Mouse (Mus musculus) hindbrain, embryonic 11.5 days (tissue): Measurements from ENCODE around the gene Pygo2. TPM values are rescaled to one million over a fixed set of nuclear protein-coding genes. Genes with fewer than 3 reads are reported as not detected.

Experiments
- ATAC-seq: fragments of 200-750 bp; cut with Nextera tagmentation; 2 replicates; pipeline ENCODE4 v1.8.0; 2017; ENCODE audit warnings: mild to moderate bottlenecking, moderate TSS enrichment, moderate library complexity; ENCODE audit not compliant: low FRiP score
- DNase-seq: peaks from one replicate; pipeline ENCODE4 v3.0.0-alpha.2; 2015; ENCODE audit warnings: low spot score
- H3K27ac ChIP-seq: fragments of 300-500 bp; sonication (generic); 2 replicates; pipeline ENCODE4 v1.5.1; 2014; ENCODE audit warnings: mild to moderate bottlenecking, low read depth, low read length
- H3K27me3 ChIP-seq: fragments of 300-500 bp; sonication (generic); 2 replicates; pipeline ENCODE4 v1.6.1; 2014; ENCODE audit warnings: mild to moderate bottlenecking, low read length, moderate library complexity, mixed read lengths; ENCODE audit not compliant: control insufficient read depth, insufficient read depth
- H3K36me3 ChIP-seq: fragments of 300-500 bp; sonication (generic); 2 replicates; pipeline ENCODE4 v1.6.1; 2014; ENCODE audit warnings: mild to moderate bottlenecking, low read length, moderate library complexity, mixed read lengths; ENCODE audit not compliant: control insufficient read depth, insufficient read depth
- H3K4me1 ChIP-seq: fragments of 300-500 bp; sonication (generic); replicated peaks from 2 replicates; pipeline ENCODE4 v1.6.1; 2014; ENCODE audit warnings: low read length, mixed read lengths; ENCODE audit not compliant: control insufficient read depth, insufficient read depth
- H3K4me2 ChIP-seq: fragments of 300-500 bp; sonication (generic); replicated peaks from 2 replicates; pipeline ENCODE4 v1.6.1; 2014; ENCODE audit warnings: mild to moderate bottlenecking, low read depth, low read length
- H3K4me3 ChIP-seq: fragments of 300-500 bp; sonication (generic); 2 replicates; pipeline ENCODE4 v1.5.1; 2014; ENCODE audit warnings: low read depth, low read length
- H3K9ac ChIP-seq: fragments of 300-500 bp; sonication (generic); 2 replicates; pipeline ENCODE4 v1.6.1; 2014; ENCODE audit warnings: low read depth, low read length
- H3K9me3 ChIP-seq: fragments of 300-500 bp; sonication (generic); 2 replicates; pipeline ENCODE4 v1.6.1; 2016; ENCODE audit warnings: low read length; ENCODE audit not compliant: control insufficient read depth
- WGBS: fragments of 180-500 bp; shearing (Covaris S2); extraction: QIAGEN DNeasy Blood & Tissue Kit; methylation state at CpG from one replicate; pipeline ENCODE4 v1.1.7; 2014; 5-methylcytosine and 5-hydroxymethylcytosine counted together
- polyA plus RNA-seq: library from polyadenylated mRNA; unstranded; fragments of >200 nt; fragmentation: Nextera tagmentation; extraction: Ambion mirVana; gene quantifications from 2 replicates; pipeline ENCODE4 v1.2.1, GENCODE M21; 2014

The Pygo2 gene
- polyA plus RNA-seq, 1 experiment from 2014 or later: 45.0 TPM

DNA sequence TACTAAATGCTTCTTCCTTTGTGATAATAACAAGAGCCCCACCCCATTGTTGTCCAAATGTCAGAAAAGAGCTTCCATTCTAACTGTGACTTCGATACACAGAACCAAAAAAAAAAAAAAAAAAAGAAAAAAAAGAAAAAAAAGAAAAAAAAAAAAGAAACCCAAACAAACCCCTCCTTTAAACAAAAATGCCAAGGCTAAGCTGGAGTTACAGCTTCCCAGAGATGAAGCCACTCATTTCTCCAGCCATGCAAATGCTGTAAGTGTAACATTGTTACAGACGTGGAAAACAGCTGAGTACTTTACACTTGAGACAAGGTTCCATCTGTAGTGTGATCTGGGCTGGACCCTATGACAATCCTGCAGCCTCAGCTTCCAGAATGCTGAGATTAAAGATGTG lies 12.9 kb upstream of the Pygo2 start:
- DNase-seq (no peak), ATAC-seq (no peak)
- Histone ChIP-seq H3K9me3 (no peaks in the 10 kb centered on the region), H3K36me3 (0 out of 2 replicates have a peak, but pooled peaks cover 3% of the 10 kb centered on the region), H3K4me3 (peak overlapping the region; percentile 61), H3K9ac (peak overlapping the region; percentile 46), H3K4me1 (peaks cover 9% of the 10 kb centered on the region; the same call in 1 of the 2 replicates), H3K4me2 (peak overlapping the region; percentile 87), H3K27ac (no peak overlapping the region), H3K27me3 (no peaks in the 10 kb centered on the region)
- WGBS: 42% methylated on average over 2 of the region's 2 CpGs

DNA sequence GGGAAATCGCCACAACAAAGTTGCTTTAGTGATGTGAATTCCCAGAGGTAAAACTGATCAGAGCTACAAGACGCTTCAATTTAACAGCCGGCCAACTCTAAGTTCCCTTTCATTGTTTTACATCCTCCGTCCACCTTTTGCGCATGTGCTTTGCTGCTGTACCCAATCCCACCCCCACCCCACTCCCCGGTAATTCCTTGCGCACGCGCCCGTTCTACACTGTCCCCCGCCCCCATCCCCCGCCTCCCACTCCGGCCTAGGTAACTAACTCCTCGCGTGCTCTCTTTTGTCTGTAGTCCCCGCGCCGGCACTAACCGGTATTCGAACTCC lies 12.2 kb upstream of the Pygo2 start:
- peaks cover 9% of the 10 kb centered on the region; the same call in 1 of the 2 replicates for H3K4me1 ChIP-seq
- H3K36me3 ChIP-seq: 0 out of 2 replicates have a peak, but pooled peaks cover 3% of the 10 kb centered on the region
- peak overlapping the region; percentile 58 for H3K27ac ChIP-seq
- peak overlapping the region; percentile 87 for H3K4me2 ChIP-seq
- H3K9me3 ChIP-seq: no peaks in the 10 kb centered on the region
- WGBS: under 1% methylated on average over 20 of the region's 20 CpGs
- no peak for DNase-seq
- H3K9ac ChIP-seq: peak overlapping the region; percentile 46
- ATAC-seq: peak; percentile 53
- H3K27me3 ChIP-seq: no peaks in the 10 kb centered on the region
- H3K4me3 ChIP-seq: peak overlapping the region; percentile 61

DNA sequence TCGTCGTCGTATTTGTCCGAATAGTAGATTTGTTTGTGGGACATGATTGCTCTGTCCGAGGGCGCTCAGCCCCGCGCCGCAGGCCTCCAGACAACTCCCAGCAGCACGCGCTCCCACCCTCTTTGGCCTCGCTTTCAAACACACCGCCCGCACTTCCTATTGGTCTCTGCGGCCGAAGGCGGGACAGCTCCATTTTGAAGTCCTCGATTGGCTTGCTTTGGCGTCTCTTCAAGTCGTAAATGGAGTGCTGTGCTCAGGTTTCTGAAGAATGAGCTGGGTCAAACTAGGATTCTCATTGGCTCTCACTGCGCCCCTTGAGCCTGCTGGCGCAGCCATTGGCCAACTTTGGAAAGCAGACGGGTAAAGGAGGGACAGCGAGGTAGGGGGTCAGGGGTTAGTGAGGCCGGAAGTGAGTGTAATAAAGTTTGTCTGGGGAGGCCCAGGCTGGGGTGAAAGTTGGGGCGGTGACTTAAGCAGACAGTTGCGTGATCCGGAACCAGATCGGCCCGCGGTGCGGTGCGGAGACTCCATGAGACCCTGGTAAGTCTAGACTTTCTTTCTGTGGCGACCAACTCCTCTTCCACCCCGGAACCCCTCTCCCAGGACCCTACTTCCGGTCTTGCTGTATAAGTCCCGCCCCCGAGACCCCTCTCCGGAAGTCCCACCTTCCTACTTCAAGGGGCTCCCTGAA lies 11.7 kb upstream of the Pygo2 start, which contains the start of the genes Cks1b and Shc1:
TSS of gene Cks1b (minus strand) at position 214 of the 691 bp plus-strand sequence.
TSS of gene Shc1 (plus strand) at position 274 of the 691 bp plus-strand sequence.
- no peaks in the 10 kb centered on the region for H3K27me3 ChIP-seq
- H3K27ac ChIP-seq: peak within 1 kb of the TSS; percentile 85
- WGBS: under 1% methylated on average over 39 of the region's 39 CpGs
- peak; percentile 93 for DNase-seq
- peak within 1 kb of the TSS; percentile 87 for H3K4me2 ChIP-seq
- H3K4me1 ChIP-seq: peaks cover 9% of the 10 kb centered on the region; the same call in 1 of the 2 replicates
- peak within 1 kb of the TSS; percentile 61 for H3K9ac ChIP-seq
- H3K9me3 ChIP-seq: no peaks in the 10 kb centered on the region
- H3K4me3 ChIP-seq: peak within 1 kb of the TSS; percentile 61
- 0 out of 2 replicates have a peak, but pooled peaks cover 3% of the 10 kb centered on the region for H3K36me3 ChIP-seq
- peak; percentile 97 for ATAC-seq

DNA sequence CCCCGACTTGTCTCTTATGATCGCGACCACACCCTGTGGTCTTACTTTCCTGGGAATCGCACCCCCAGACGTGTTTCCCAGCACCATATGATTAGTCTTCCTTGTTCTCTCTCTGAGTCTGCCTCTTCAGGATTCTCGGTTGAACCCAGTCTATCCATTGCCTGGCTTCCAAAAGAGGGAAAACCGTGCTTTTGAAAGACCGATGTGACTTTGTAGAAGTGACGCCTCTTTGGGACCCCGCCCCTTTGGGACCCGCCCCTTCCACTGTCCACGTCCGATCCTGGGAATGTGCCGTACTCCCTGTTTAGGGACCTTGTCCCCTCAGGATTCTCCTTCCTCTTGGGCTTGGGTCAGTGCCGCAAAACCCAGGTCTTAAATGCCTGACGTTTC lies 11.2 kb upstream of the Pygo2 start:
- Histone ChIP-seq H3K9ac (peak overlapping the region; percentile 61), H3K27ac (peak overlapping the region; percentile 85), H3K27me3 (no peaks in the 10 kb centered on the region), H3K36me3 (0 out of 2 replicates have a peak, but pooled peaks cover 3% of the 10 kb centered on the region), H3K4me1 (peaks cover 9% of the 10 kb centered on the region; the same call in 1 of the 2 replicates), H3K9me3 (no peaks in the 10 kb centered on the region), H3K4me3 (peak overlapping the region; percentile 61), H3K4me2 (peak overlapping the region; percentile 87)
- ATAC-seq: peak; percentile 31
- peak; percentile 82 for DNase-seq
- WGBS: under 1% methylated on average over 16 of the region's 16 CpGs

- Histone ChIP-seq H3K36me3 (0 out of 2 replicates have a peak, but pooled peaks cover 3% of the 10 kb centered on the region), H3K9me3 (no peaks in the 10 kb centered on the region), H3K27me3 (no peaks in the 10 kb centered on the region), H3K9ac (peak overlapping the region; percentile 61), H3K27ac (peak overlapping the region; percentile 85), H3K4me1 (peaks cover 9% of the 10 kb centered on the region; the same call in 1 of the 2 replicates), H3K4me2 (peak overlapping the region; percentile 87), H3K4me3 (peak overlapping the region; percentile 61)
- ATAC-seq (no peak), DNase-seq (peak; percentile 31)
- WGBS: 3% methylated on average over 9 of the region's 9 CpGs
Observed at GRCm38 (mm10) chr3:89419571-89419970, 10.4 kb upstream of the Pygo2 start.

DNA sequence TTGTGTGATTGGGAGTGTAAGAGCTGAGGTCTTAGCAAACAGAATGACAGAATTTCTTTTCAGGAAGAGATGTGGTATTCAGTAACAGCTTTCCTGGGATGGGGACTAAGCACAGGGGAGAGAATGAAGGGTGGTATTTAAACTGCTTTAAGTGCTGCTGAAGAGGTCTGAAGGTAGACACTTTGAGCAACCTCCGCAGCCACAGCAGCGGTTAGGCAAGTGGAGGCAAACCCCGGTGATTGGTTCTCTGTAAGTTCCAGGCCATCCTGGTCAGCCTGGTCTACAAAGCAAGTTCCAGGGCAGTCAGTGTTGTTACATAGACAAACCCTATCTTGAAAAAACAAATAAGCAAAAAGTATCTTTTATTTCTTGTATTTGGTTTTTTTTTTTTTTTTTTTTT lies 10.0 kb upstream of the Pygo2 start:
- DNase-seq (no peak), ATAC-seq (no peak)
- H3K36me3 ChIP-seq: 0 out of 2 replicates have a peak, but pooled peaks cover under 1% of the 10 kb centered on the region
- WGBS: 31% methylated on average over 3 of the region's 3 CpGs
- peaks cover 9% of the 10 kb centered on the region; the same call in 1 of the 2 replicates for H3K4me1 ChIP-seq
- H3K4me2 ChIP-seq: peak overlapping the region; percentile 87
- H3K9me3 ChIP-seq: no peaks in the 10 kb centered on the region
- H3K9ac ChIP-seq: peak overlapping the region; percentile 61; the same call in 1 of the 2 replicates
- H3K27me3 ChIP-seq: no peaks in the 10 kb centered on the region
- H3K4me3 ChIP-seq: peak overlapping the region; percentile 61
- peak overlapping the region; percentile 58; the same call in 1 of the 2 replicates for H3K27ac ChIP-seq

DNA sequence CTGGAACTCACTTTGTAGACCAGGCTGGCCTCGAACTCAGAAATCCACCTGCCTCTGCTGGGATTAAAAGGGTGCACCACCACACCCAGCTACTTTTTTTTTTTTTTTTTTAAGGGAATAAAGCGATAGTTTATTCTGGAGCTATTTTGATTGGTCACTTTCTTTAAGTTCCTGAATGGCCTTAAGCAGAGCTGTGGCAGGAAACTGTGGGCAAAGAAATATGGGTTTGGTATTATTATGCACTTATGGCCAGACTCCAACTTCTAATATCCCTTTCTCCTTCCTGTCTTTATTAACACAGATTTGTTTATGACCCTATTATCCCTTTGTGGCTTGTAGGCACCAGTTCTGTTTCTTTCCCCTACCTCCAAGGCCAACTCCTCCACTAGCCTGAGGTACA lies 9.6 kb upstream of the Pygo2 start:
- Histone ChIP-seq H3K4me1 (peaks cover 9% of the 10 kb centered on the region; the same call in 1 of the 2 replicates), H3K27me3 (no peaks in the 10 kb centered on the region), H3K4me2 (no peak overlapping the region), H3K36me3 (no peaks in the 10 kb centered on the region), H3K27ac (peak overlapping the region; percentile 44; the same call in 1 of the 2 replicates), H3K9me3 (no peaks in the 10 kb centered on the region), H3K9ac (no peak overlapping the region), H3K4me3 (no peak overlapping the region)
- DNase-seq: no peak
- ATAC-seq: no peak
- whole genome bisulfite sequencing: 60% methylated on average over 2 of the region's 2 CpGs

GRCm38 (mm10) chr3:89421002-89421774 lies 8.8 kb upstream of the Pygo2 start:
- WGBS: 3% methylated on average over 11 of the region's 11 CpGs
- H3K4me3 ChIP-seq: peak overlapping the region; percentile 41
- peak overlapping the region; percentile 56 for H3K4me2 ChIP-seq
- no peaks in the 10 kb centered on the region for H3K9me3 ChIP-seq
- DNase-seq: peak; percentile 65
- H3K27me3 ChIP-seq: no peaks in the 10 kb centered on the region
- H3K9ac ChIP-seq: peak overlapping the region; percentile 58
- H3K4me1 ChIP-seq: peaks cover 9% of the 10 kb centered on the region; the same call in 1 of the 2 replicates
- peak; percentile 41 for ATAC-seq
- peak overlapping the region; percentile 65; the same call in 1 of the 2 replicates for H3K27ac ChIP-seq
- H3K36me3 ChIP-seq: no peaks in the 10 kb centered on the region
